Mouse (Mus musculus) C2C12 (cell line): ENCODE data around the gene Gdi1.

ENCODE experiments used
- CTCF ChIP-seq: IDR thresholded peaks from one replicate; pipeline ENCODE4 v1.5.1; 2011; ENCODE audit not compliant: control insufficient read depth, insufficient read depth, insufficient read length
- MAX ChIP-seq: IDR thresholded peaks from one replicate; pipeline ENCODE4 v1.6.1; 2011; ENCODE audit warnings: mild to moderate bottlenecking, control low read depth
- MYOD1 ChIP-seq: IDR thresholded peaks from one replicate; pipeline ENCODE4 v1.6.1; 2011; ENCODE audit warnings: low read depth; ENCODE audit not compliant: control insufficient read depth, insufficient read length
- USF1 ChIP-seq: IDR thresholded peaks from one replicate; pipeline ENCODE4 v1.6.1; 2011; ENCODE audit warnings: low read depth, mild to moderate bottlenecking, control low read depth, moderate library complexity

DNA sequence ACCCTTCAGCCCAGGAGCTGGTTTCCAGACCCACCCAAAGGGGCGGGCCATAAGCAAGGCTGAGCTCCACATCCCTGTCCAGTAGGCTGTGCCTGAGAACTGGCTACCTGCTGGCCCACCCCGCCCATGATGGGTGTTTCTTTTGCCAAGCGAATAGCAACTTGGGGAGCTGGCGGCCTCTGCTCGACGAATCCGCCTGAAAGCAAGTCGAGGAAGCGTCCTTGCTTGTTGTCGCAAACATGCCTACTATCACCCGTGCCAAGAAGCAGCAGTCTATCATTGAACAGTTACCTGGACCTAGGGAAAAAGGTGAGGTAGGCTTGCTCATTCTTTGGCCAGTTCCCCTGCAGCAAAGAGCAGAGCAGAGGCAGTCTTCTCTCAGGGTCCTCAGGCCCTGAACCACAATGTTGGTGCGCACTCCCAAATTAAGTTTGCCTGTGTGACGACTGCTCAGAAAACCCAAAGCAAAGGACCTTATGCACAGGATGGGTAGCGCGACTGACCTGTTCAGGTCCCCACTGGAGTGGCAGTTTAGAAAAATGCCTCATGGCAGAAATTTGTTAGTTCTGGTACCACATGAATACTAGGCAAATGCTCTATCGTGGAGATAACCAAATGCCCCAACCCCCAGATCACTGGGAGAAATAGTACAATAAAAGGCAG is 22.9 kb upstream of the Gdi1 start, which contains the start of the genes Taz and Dnase1l1:
- no peak for TF ChIP-seq CTCF
- no peak for TF ChIP-seq MYOD1
- no peak for TF ChIP-seq USF1
- no peak for TF ChIP-seq MAX
